Mouse (Mus musculus): ENCODE results near the gene Wnt1. TPM values are rescaled to one million over a fixed set of nuclear protein-coding genes. Genes with fewer than 3 reads are reported as not detected.

Gene Wnt1
- polyA plus RNA-seq, 1 experiment from 2014 or later = not detected

- no peaks in the 10 kb centered on the region for H3K27me3 ChIP-seq (ENCODE audit: control insufficient read depth, insufficient read depth, low read depth, low read length)
- peaks cover 1% of the 10 kb centered on the region for H3K4me1 ChIP-seq (replicated peaks; ENCODE audit: control insufficient read depth, insufficient read depth, low read length)
- no peaks in the 10 kb centered on the region for H3K9me3 ChIP-seq (ENCODE audit: control insufficient read depth, low read length)
- H3K27ac ChIP-seq (ENCODE audit: low read length) = no peak overlapping the region
- peaks cover 72% of the 10 kb centered on the region for H3K36me3 ChIP-seq (ENCODE audit: control insufficient read depth, insufficient read depth, low read length)
- ATAC-seq (ENCODE audit: low read depth) = no peak
- H3K9ac ChIP-seq (ENCODE audit: low read length) = no peak overlapping the region
- no peak overlapping the region for H3K4me2 ChIP-seq (ENCODE audit: low read depth, low read length)
- WGBS = 88% methylated on average over 21 of the region's 21 CpGs
- no peak overlapping the region for H3K4me3 ChIP-seq (ENCODE audit: low read length)
Observed at GRCm38 (mm10) chr15:98837006-98837742, 47.5 kb downstream of the Wnt1 start.

GRCm38 (mm10) chr15:98837743-98838103 is 48.1 kb downstream of the Wnt1 start:
- Histone ChIP-seq H3K27ac (ENCODE audit: low read length) (no peak overlapping the region), H3K4me1 (replicated peaks; ENCODE audit: control insufficient read depth, insufficient read depth, low read length) (no peaks in the 10 kb centered on the region), H3K4me3 (ENCODE audit: low read length) (no peak overlapping the region), H3K9me3 (ENCODE audit: control insufficient read depth, low read length) (no peaks in the 10 kb centered on the region), H3K4me2 (ENCODE audit: low read depth, low read length) (no peak overlapping the region), H3K9ac (ENCODE audit: low read length) (no peak overlapping the region), H3K36me3 (ENCODE audit: control insufficient read depth, insufficient read depth, low read length) (peaks cover 73% of the 10 kb centered on the region), H3K27me3 (ENCODE audit: control insufficient read depth, insufficient read depth, low read depth, low read length) (no peaks in the 10 kb centered on the region)
- 71% methylated on average over 4 of the region's 4 CpGs for WGBS
- no peak for ATAC-seq (ENCODE audit: low read depth)

- 96% methylated on average over 14 of the region's 14 CpGs for WGBS
- ATAC-seq (ENCODE audit: low read depth) = no peak
- Histone ChIP-seq H3K9me3 (ENCODE audit: control insufficient read depth, low read length) (no peaks in the 10 kb centered on the region), H3K4me3 (ENCODE audit: low read length) (no peak overlapping the region), H3K4me2 (ENCODE audit: low read depth, low read length) (no peak overlapping the region), H3K36me3 (ENCODE audit: control insufficient read depth, insufficient read depth, low read length) (peaks cover 77% of the 10 kb centered on the region), H3K27me3 (ENCODE audit: control insufficient read depth, insufficient read depth, low read depth, low read length) (no peaks in the 10 kb centered on the region), H3K4me1 (replicated peaks; ENCODE audit: control insufficient read depth, insufficient read depth, low read length) (no peaks in the 10 kb centered on the region), H3K9ac (ENCODE audit: low read length) (no peak overlapping the region), H3K27ac (ENCODE audit: low read length) (no peak overlapping the region)
Observed at GRCm38 (mm10) chr15:98839161-98839560, 49.5 kb downstream of the Wnt1 start.

GRCm38 (mm10) chr15:98839671-98840585 is 50.3 kb downstream of the Wnt1 start:
- H3K27me3 ChIP-seq (ENCODE audit: control insufficient read depth, insufficient read depth, low read depth, low read length) = no peaks in the 10 kb centered on the region
- WGBS = 92% methylated on average over 30 of the region's 30 CpGs
- H3K4me1 ChIP-seq (replicated peaks; ENCODE audit: control insufficient read depth, insufficient read depth, low read length) = no peaks in the 10 kb centered on the region
- peaks cover 79% of the 10 kb centered on the region for H3K36me3 ChIP-seq (ENCODE audit: control insufficient read depth, insufficient read depth, low read length)
- ATAC-seq (ENCODE audit: low read depth) = no peak
- no peak overlapping the region for H3K4me3 ChIP-seq (ENCODE audit: low read length)
- no peak overlapping the region for H3K27ac ChIP-seq (ENCODE audit: low read length)
- H3K4me2 ChIP-seq (ENCODE audit: low read depth, low read length) = no peak overlapping the region
- H3K9ac ChIP-seq (ENCODE audit: low read length) = no peak overlapping the region
- H3K9me3 ChIP-seq (ENCODE audit: control insufficient read depth, low read length) = no peaks in the 10 kb centered on the region

Other genes with a start within 250 kb of the Wnt1 start
- 51.6 and 64.2 TPM in 2 replicates for gene Ccnt1, start 218.9 kb upstream of the Wnt1 start, polyA plus RNA-seq (2015; fragmentation: Nextera tagmentation; extraction: Ambion mirVana)
- not detected in 2 replicates for gene 4930415O20Rik, start 218.9 kb upstream of the Wnt1 start, polyA plus RNA-seq (2015; fragmentation: Nextera tagmentation; extraction: Ambion mirVana)
- 21.5 and 21.7 TPM in 2 replicates for gene Adcy6, start 179.8 kb upstream of the Wnt1 start, polyA plus RNA-seq (2015; fragmentation: Nextera tagmentation; extraction: Ambion mirVana)
- gene Cacnb3, start 159.0 kb upstream of the Wnt1 start, polyA plus RNA-seq (2015; fragmentation: Nextera tagmentation; extraction: Ambion mirVana) = 21.9 and 22.7 TPM in 2 replicates
- 21.6 and 24.0 TPM in 2 replicates for gene Ddx23, start 127.0 kb upstream of the Wnt1 start, polyA plus RNA-seq (2015; fragmentation: Nextera tagmentation; extraction: Ambion mirVana)
- 0.68 and 0.92 TPM in 2 replicates for gene Rnd1, start 112.4 kb upstream of the Wnt1 start, polyA plus RNA-seq (2015; fragmentation: Nextera tagmentation; extraction: Ambion mirVana)
- gene Ccdc65, start 81.7 kb upstream of the Wnt1 start, polyA plus RNA-seq (2015; fragmentation: Nextera tagmentation; extraction: Ambion mirVana) = 4.9 and 5.3 TPM in 2 replicates
- gene Fkbp11, start 61.7 kb upstream of the Wnt1 start, polyA plus RNA-seq (2015; fragmentation: Nextera tagmentation; extraction: Ambion mirVana) = 32.5 and 33.5 TPM in 2 replicates
- 40.2 and 40.6 TPM in 2 replicates for gene Arf3, start 26.6 kb upstream of the Wnt1 start, polyA plus RNA-seq (2015; fragmentation: Nextera tagmentation; extraction: Ambion mirVana)
- 0.13 and 0.23 TPM in 2 replicates for gene Wnt10b, start 11.7 kb upstream of the Wnt1 start, polyA plus RNA-seq (2015; fragmentation: Nextera tagmentation; extraction: Ambion mirVana)
- not detected in 2 replicates for gene Ddn, start 19.6 kb downstream of the Wnt1 start, polyA plus RNA-seq (2015; fragmentation: Nextera tagmentation; extraction: Ambion mirVana)
- gene Prkag1, start 41.7 kb downstream of the Wnt1 start, polyA plus RNA-seq (2015; fragmentation: Nextera tagmentation; extraction: Ambion mirVana) = 106 TPM in 2 replicates
- gene Kmt2d, start 81.3 kb downstream of the Wnt1 start, polyA plus RNA-seq (2015; fragmentation: Nextera tagmentation; extraction: Ambion mirVana) = 11.9 and 12.7 TPM in 2 replicates
- gene Rhebl1, start 104.7 kb downstream of the Wnt1 start, polyA plus RNA-seq (2015; fragmentation: Nextera tagmentation; extraction: Ambion mirVana) = 9.4 and 12.1 TPM in 2 replicates
- gene Dhh, start 108.7 kb downstream of the Wnt1 start, polyA plus RNA-seq (2015; fragmentation: Nextera tagmentation; extraction: Ambion mirVana) = 1.4 and 2.4 TPM in 2 replicates
- gene Lmbr1l, start 128.4 kb downstream of the Wnt1 start, polyA plus RNA-seq (2015; fragmentation: Nextera tagmentation; extraction: Ambion mirVana) = 15.7 and 17.3 TPM in 2 replicates
- gene Tuba1b, start 144.7 kb downstream of the Wnt1 start, polyA plus RNA-seq (2015; fragmentation: Nextera tagmentation; extraction: Ambion mirVana) = 1,812 and 1,892 TPM in 2 replicates
- gene Gm49450, start 163.7 kb downstream of the Wnt1 start, polyA plus RNA-seq (2015; fragmentation: Nextera tagmentation; extraction: Ambion mirVana) = not detected in 2 replicates
- 870 and 906 TPM in 2 replicates for gene Tuba1a, start 163.8 kb downstream of the Wnt1 start, polyA plus RNA-seq (2015; fragmentation: Nextera tagmentation; extraction: Ambion mirVana)
- 226 and 230 TPM in 2 replicates for gene Tuba1c, start 240.0 kb downstream of the Wnt1 start, polyA plus RNA-seq (2015; fragmentation: Nextera tagmentation; extraction: Ambion mirVana)